Mouse (Mus musculus): ENCODE measurements around the gene Wwox. TPM values are rescaled to one million over a fixed set of nuclear protein-coding genes. Genes with fewer than 3 reads are reported as not detected.

The Wwox gene
- polyA plus RNA-seq, 1 experiment from 2014 or later: 10.6 TPM

DNA sequence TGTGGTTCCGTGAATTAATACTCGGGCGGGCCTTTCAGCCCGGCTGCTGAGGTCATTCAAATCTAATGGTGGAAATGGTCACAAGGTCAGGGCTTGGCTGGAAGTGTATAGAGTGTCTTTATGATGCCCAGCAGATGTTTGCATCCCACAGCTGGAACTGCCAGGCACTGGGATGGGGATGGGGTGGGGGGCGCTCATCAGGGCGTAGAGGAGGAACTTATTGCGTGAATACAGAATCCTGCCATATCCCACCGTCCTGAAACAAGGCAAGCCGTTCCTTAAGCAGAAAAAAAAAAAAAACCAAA is 571.3 kb downstream of the Wwox start:
- H3K36me3 ChIP-seq: no peaks in the 10 kb centered on the region
- no peak for DNase-seq (ENCODE audit: low spot score)
- 11% methylated on average over 9 of the region's 9 CpGs for WGBS
- H3K4me1 ChIP-seq: peaks cover 57% of the 10 kb centered on the region
- H3K4me3 ChIP-seq: peak overlapping the region; percentile 14; the same call in 1 of the 2 replicates
- H3K27ac ChIP-seq (replicated peaks): peak overlapping the region; percentile 79
- H3K27me3 ChIP-seq (ENCODE audit: low read depth, poor library complexity, severe bottlenecking): peaks cover 56% of the 10 kb centered on the region
- no peaks in the 10 kb centered on the region for H3K9me3 ChIP-seq (replicated peaks)

DNA sequence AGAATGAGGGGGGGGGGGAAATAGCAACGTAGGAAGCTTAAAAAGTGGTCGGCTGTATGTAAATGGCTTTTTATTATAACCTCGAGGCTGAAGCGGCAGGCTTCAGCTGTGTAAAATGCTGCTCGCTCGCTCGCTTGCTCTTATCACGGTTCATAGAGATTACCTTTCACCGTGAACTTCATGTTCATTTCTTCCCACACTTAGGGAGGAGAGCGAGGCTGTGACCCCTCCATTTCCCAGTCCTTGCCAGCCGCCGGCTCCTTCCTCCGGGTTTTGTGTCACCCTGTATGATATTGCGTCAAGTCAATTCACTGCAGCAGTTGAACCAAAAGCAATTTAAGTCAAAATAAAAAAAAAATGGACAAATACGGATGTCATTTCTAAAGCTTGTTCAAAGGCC is 580.2 kb downstream of the Wwox start:
- Histone ChIP-seq H3K27me3 (ENCODE audit: low read depth, poor library complexity, severe bottlenecking) (peaks cover 3% of the 10 kb centered on the region; the same call in 1 of the 2 replicates), H3K9me3 (replicated peaks) (no peaks in the 10 kb centered on the region), H3K4me3 (no peak overlapping the region), H3K36me3 (no peaks in the 10 kb centered on the region), H3K27ac (replicated peaks) (no peak overlapping the region), H3K4me1 (peaks cover 5% of the 10 kb centered on the region; the same call in 1 of the 2 replicates)
- 83% methylated on average over 15 of the region's 15 CpGs for WGBS
- DNase-seq (ENCODE audit: low spot score): no peak

DNA sequence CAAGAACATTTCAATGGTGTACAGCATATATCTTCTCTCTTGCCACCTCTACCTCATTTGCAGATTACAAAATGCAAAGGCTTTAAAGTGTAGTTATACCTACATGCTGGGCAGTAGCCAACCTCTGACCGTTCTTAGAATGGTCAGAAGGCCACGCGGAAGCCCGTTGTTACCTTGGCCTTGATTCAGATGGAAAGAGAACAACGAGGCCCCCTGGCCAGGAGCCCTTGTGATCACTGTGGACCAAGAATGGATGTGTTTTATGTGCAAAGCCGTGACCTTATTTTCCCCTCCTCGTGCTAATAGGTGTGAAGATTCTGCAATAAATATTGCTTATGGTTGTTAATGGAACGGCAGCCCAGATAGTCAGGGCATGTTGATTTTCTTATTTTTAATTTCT is 582.3 kb downstream of the Wwox start:
- Histone ChIP-seq H3K27ac (replicated peaks) (no peak overlapping the region), H3K27me3 (ENCODE audit: low read depth, poor library complexity, severe bottlenecking) (no peaks in the 10 kb centered on the region), H3K4me1 (peaks cover 5% of the 10 kb centered on the region; the same call in 1 of the 2 replicates), H3K4me3 (no peak overlapping the region), H3K36me3 (no peaks in the 10 kb centered on the region), H3K9me3 (replicated peaks) (no peaks in the 10 kb centered on the region)
- no peak for DNase-seq (ENCODE audit: low spot score)
- 90% methylated on average over 8 of the region's 8 CpGs for WGBS

DNA sequence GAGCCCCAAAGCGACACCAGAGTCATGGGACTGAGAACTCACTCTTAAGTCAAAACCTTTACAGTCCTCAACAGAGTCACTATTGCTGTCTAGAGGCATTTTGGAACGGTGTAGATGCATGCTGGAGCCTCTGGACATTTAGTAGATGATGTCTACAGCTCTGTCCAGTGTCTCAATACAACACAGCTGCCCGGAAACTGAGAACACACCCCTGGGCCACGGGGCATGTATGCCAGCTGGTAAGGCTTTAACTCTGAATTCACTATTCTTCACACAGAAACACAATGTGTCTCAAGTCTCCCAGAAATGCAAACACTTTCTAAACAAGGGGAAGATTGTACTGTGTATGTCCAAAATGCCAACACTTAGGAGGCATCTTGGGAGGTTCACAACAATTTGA is 584.6 kb downstream of the Wwox start:
- H3K4me1 ChIP-seq: peaks cover 5% of the 10 kb centered on the region; the same call in 1 of the 2 replicates
- no peak overlapping the region for H3K27ac ChIP-seq (replicated peaks)
- no peaks in the 10 kb centered on the region for H3K27me3 ChIP-seq (ENCODE audit: low read depth, poor library complexity, severe bottlenecking)
- H3K4me3 ChIP-seq: no peak overlapping the region
- no peaks in the 10 kb centered on the region for H3K9me3 ChIP-seq (replicated peaks)
- no peaks in the 10 kb centered on the region for H3K36me3 ChIP-seq
- DNase-seq (ENCODE audit: low spot score): no peak
- WGBS: 90% methylated on average over 4 of the region's 4 CpGs

DNA sequence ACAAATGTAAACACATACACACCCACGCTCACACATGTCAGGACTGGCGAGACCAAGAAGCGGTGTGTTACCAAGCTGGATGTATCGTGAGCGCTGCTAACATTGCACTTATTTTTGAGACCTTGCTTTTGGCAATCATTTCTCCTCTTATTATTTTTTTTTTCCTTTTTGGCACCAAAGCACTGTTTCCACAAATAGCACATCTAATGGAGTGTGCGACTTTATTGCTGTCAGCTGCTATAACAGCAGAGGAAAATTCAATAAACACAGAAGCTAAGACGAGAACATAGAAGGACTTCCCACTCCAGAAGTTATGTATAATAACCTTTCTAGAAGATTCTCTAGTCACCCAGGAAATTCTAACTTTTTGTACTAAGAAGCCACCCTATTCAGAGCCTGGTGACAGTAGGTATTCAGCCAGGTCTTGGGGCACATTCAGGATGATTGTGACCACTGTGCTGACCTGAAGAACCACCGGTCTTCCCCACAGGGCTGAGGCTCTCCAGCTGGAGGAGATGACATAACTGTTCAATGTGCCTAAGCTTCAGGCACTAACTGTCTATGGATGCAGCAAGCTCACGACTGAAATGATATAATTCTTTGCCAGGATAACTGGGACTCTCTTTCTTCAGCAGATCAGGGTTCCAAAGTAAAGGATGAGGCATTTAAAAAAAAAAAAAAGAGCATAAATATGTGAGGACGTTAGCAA is 586.1 kb downstream of the Wwox start:
- Histone ChIP-seq H3K4me3 (no peak overlapping the region), H3K27ac (replicated peaks) (no peak overlapping the region), H3K36me3 (no peaks in the 10 kb centered on the region), H3K9me3 (replicated peaks) (no peaks in the 10 kb centered on the region), H3K27me3 (ENCODE audit: low read depth, poor library complexity, severe bottlenecking) (no peaks in the 10 kb centered on the region), H3K4me1 (no peaks in the 10 kb centered on the region)
- no peak for DNase-seq (ENCODE audit: low spot score)
- WGBS: 90% methylated on average over 10 of the region's 10 CpGs

DNA sequence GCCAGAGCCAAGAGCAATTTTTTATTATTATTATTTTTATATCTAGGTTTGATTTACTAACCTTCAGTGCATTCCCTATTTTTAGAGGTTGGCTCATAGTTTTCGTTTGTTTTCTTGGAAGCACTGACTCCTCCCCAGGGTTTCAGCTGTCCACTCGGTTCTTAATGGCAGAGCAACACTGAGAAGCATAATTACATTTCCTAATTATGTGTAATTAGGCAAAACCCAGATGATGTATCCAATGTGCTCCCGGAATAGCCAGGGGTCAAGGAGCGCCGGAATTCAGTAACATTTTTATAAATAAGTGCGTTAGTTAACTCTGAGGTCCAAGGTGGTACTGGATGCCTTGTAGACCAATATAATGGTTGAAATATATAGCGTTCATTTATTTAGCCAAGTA is 586.7 kb downstream of the Wwox start:
- Histone ChIP-seq H3K36me3 (no peaks in the 10 kb centered on the region), H3K4me3 (no peak overlapping the region), H3K4me1 (no peaks in the 10 kb centered on the region), H3K27me3 (ENCODE audit: low read depth, poor library complexity, severe bottlenecking) (no peaks in the 10 kb centered on the region), H3K27ac (replicated peaks) (no peak overlapping the region), H3K9me3 (replicated peaks) (no peaks in the 10 kb centered on the region)
- DNase-seq (ENCODE audit: low spot score): no peak
- 89% methylated on average over 7 of the region's 7 CpGs for WGBS

DNA sequence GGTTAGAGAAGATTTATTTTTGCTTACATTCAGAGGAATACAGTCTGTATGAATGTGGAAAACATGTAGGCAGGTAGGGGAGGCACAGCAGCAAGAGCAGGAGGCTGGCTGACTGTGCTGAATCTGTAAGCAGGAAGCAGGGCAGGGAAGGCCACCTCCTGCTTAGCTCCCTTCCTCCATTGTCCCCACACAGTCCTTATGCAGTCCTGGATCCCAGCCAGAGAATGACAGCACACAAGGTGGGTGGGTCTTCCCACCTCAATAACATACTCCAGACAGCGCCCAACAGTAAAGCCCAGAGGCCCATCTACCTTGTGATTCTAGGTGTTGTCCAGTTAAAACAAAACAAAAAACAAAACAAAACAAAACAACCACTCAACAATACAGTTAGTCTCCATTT is 593.7 kb downstream of the Wwox start:
- Histone ChIP-seq H3K4me1 (0 out of 2 replicates have a peak, but pooled peaks cover 2% of the 10 kb centered on the region), H3K27me3 (ENCODE audit: low read depth, poor library complexity, severe bottlenecking) (no peaks in the 10 kb centered on the region), H3K4me3 (no peak overlapping the region), H3K9me3 (replicated peaks) (no peaks in the 10 kb centered on the region), H3K27ac (replicated peaks) (no peak overlapping the region), H3K36me3 (no peaks in the 10 kb centered on the region)
- DNase-seq (ENCODE audit: low spot score): no peak
- 73% methylated on average over 1 of the region's 1 CpGs for WGBS

DNA sequence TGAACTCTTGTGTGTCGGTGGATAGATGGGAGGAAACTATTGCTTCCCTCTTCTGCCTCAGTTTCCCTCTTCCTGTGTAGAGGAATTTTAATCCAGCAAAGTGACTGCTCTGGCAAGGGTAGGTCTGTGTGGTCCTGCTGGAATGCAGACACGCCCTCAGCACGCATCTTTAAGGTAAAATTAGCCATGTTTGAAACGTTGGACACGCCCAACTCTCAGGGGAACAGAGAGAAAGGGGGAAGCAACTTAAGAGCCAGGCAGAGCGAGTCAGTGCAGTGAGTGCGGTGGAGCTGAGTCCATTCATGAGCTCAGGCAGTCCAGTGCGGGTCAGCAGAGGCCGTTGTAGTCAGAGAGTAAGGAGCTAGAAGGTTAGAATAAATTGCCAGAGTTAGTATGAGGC is 596.6 kb downstream of the Wwox start:
- Histone ChIP-seq H3K36me3 (no peaks in the 10 kb centered on the region), H3K4me1 (peaks cover 6% of the 10 kb centered on the region; the same call in 1 of the 2 replicates), H3K4me3 (no peak overlapping the region), H3K9me3 (replicated peaks) (no peaks in the 10 kb centered on the region), H3K27me3 (ENCODE audit: low read depth, poor library complexity, severe bottlenecking) (no peaks in the 10 kb centered on the region), H3K27ac (replicated peaks) (no peak overlapping the region)
- no peak for DNase-seq (ENCODE audit: low spot score)
- WGBS: 90% methylated on average over 9 of the region's 9 CpGs

DNA sequence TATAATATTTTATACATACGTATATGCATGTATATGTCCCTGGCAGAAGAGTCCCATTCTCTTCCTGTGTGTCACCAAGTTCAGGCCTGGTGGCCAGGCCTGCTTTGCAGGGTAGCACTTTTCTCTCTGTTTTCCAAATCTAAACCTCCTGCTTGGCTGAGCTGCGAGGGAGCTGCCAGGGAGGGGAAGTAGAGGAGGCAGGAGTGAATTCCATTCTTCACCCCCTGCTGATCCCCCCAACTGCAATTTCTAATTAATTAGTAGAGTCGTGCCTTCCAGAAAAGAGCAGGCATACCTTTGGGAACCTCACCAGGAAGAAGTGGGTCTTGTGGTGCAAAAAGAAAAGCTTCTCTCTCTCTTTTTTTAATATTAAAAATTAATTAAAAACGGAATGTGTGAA is 599.0 kb downstream of the Wwox start:
- Histone ChIP-seq H3K36me3 (no peaks in the 10 kb centered on the region), H3K9me3 (replicated peaks) (no peaks in the 10 kb centered on the region), H3K27ac (replicated peaks) (no peak overlapping the region), H3K4me3 (no peak overlapping the region), H3K27me3 (ENCODE audit: low read depth, poor library complexity, severe bottlenecking) (no peaks in the 10 kb centered on the region), H3K4me1 (peaks cover 6% of the 10 kb centered on the region; the same call in 1 of the 2 replicates)
- 14% methylated on average over 4 of the region's 4 CpGs for WGBS
- DNase-seq (ENCODE audit: low spot score): no peak

DNA sequence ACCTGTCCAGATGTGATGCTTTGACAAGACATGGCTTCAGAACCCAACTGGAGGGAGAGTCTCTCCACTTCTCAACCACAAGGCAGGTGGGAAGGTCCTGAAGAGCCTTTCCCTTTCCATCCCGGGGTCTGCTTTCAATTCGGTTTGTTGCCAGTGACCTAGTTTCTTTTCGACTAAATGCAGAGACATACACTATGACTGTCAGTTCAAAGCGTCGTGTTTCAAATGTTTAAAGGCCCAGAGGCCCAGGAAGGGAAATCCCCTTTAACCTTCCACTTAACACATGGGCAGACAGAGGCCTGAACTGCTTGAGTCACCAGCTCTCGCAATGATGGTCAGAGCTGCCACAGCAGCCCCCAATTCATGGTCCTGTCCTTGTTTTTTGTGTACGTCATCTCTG is 606.3 kb downstream of the Wwox start:
- DNase-seq (ENCODE audit: low spot score): no peak
- no peaks in the 10 kb centered on the region for H3K9me3 ChIP-seq (replicated peaks)
- H3K4me1 ChIP-seq: peaks cover 5% of the 10 kb centered on the region; the same call in 1 of the 2 replicates
- no peaks in the 10 kb centered on the region for H3K27me3 ChIP-seq (ENCODE audit: low read depth, poor library complexity, severe bottlenecking)
- no peak overlapping the region for H3K27ac ChIP-seq (replicated peaks)
- WGBS: 84% methylated on average over 7 of the region's 7 CpGs
- H3K4me3 ChIP-seq: no peak overlapping the region
- H3K36me3 ChIP-seq: no peaks in the 10 kb centered on the region

DNA sequence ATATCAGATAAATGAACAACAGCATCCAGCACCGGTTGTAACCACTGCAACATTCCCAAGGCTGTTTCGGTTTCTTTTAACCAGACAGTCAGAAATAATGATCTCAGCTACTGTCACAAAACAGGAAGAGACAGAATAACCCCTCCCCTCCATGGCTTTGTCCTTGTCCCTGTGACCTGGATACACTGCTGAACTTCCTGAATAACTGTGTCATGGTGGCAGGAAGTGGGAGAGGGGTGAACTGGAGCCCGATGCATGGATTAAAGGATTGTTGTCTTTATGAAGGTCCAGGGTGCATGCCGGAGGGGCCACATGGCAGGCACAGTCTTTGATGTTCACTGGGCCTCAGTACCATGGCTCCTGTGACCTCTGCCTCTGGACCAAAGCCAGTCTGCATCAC is 607.0 kb downstream of the Wwox start:
- 68% methylated on average over 4 of the region's 4 CpGs for WGBS
- peaks cover 5% of the 10 kb centered on the region; the same call in 1 of the 2 replicates for H3K4me1 ChIP-seq
- DNase-seq (ENCODE audit: low spot score): no peak

DNA sequence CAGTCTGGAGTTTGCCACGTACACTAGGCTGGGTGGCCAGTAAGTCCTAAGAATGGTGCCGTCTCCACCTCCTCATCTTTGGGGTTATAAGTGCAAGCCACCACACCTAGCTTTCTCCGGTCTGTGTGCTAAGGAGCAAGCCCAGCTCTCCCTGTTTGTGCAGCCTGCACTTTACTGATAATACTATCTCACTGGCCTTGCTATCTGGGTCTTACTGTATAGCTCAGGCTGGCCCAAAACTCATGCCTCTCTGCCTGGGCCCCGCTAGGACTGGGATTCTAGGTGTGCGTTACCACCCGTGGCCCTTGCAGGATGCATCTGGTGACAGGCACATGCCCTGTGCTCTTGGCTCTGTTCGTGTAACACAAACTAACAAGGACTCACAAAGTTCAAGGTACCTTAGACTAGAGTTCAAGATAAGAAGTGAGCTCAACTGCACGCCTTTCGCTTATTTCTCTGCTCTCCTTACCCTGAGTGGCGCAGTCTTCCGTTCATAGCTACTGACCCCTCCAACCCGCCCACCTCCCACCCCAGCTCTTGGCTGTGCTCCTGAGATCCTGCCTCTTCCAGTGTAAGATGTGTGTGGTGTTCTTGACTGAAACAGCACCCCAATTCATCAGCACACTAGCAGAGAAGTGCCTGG is 618.9 kb downstream of the Wwox start:
- H3K36me3 ChIP-seq: no peaks in the 10 kb centered on the region
- H3K27ac ChIP-seq (replicated peaks): 0 out of 2 replicates have a peak overlapping the region, but pooled peaks have one; percentile 13
- no peak overlapping the region for H3K4me3 ChIP-seq
- no peak for DNase-seq (ENCODE audit: low spot score)
- H3K9me3 ChIP-seq (replicated peaks): no peaks in the 10 kb centered on the region
- H3K4me1 ChIP-seq: no peaks in the 10 kb centered on the region
- WGBS: 91% methylated on average over 12 of the region's 12 CpGs
- no peaks in the 10 kb centered on the region for H3K27me3 ChIP-seq (ENCODE audit: low read depth, poor library complexity, severe bottlenecking)

More for the DNA sequence above, 607.0 kb downstream of the Wwox start:
- H3K4me3 ChIP-seq: no peak overlapping the region
- H3K9me3 ChIP-seq (replicated peaks): no peaks in the 10 kb centered on the region
- H3K36me3 ChIP-seq: no peaks in the 10 kb centered on the region
- no peaks in the 10 kb centered on the region for H3K27me3 ChIP-seq (ENCODE audit: low read depth, poor library complexity, severe bottlenecking)
- no peak overlapping the region for H3K27ac ChIP-seq (replicated peaks)

DNA sequence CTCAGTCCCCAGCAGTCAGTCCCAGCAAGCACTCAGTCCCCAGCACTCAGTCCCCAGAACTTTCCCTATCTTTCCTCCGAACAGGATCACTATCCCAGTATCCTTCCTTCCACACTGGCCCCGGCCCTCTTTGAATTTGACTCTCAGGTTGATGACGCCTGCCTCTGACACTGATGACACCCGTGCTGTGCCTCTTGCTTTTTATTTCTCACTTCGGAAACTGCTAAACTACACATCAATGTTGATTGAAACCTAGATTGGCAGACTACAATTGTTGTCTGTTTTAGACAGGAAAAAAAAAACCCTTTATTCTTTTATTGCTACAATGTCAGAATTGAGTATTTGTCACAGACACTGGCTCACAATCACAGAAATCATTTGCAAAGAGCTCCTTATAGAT is 624.2 kb downstream of the Wwox start:
- H3K4me1 ChIP-seq: peaks cover 5% of the 10 kb centered on the region
- WGBS: 92% methylated on average over 5 of the region's 5 CpGs
- DNase-seq (ENCODE audit: low spot score): no peak

More for the DNA sequence above, 624.2 kb downstream of the Wwox start:
- Histone ChIP-seq H3K27me3 (ENCODE audit: low read depth, poor library complexity, severe bottlenecking) (peaks cover 6% of the 10 kb centered on the region; the same call in 1 of the 2 replicates), H3K36me3 (no peaks in the 10 kb centered on the region), H3K9me3 (replicated peaks) (no peaks in the 10 kb centered on the region), H3K27ac (replicated peaks) (no peak overlapping the region), H3K4me3 (no peak overlapping the region)

All from midbrain, embryonic 10.5 days (tissue).